Mouse (Mus musculus): ENCODE results near the gene Tmcc3.

DNA sequence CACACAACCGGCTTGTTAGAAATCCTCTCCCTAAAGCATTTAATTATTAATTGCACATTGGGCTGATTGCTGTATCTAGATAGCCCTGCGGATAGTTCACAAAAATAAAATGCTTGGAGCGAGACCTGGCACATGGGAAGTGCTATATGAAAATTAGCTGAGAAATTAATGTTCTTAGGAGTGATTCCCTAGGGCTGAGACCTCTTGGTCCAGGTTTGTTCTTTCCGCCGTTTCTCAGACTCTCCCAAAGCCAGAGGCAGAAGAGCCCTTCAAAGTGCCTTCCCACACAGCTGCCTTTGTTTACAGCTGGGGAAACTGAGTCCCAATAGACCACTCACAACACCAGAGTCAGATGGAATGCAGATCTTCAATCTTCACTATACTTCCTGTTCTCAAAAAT lies 310.5 kb downstream of the Tmcc3 start:
- TF ChIP-seq ZNF384 (IDR thresholded peaks at IDR 0.05; ENCODE audit: low read depth, low read length) = no peak
- no peak for TF ChIP-seq MAFK (IDR thresholded peaks at IDR 0.05; ENCODE audit: insufficient read depth, low read depth, low read length)
- TF ChIP-seq ZC3H11A (IDR thresholded peaks at IDR 0.05; ENCODE audit: borderline replicate concordance, low read depth, low read length) = no peak
- no peak for TF ChIP-seq HCFC1 (IDR thresholded peaks at IDR 0.05; ENCODE audit: borderline replicate concordance, insufficient read depth, low read length)
- TF ChIP-seq CHD2 (IDR thresholded peaks at IDR 0.05; ENCODE audit: low read depth, low read length) = no peak
